Mouse (Mus musculus) retina, postnatal 7 days (tissue): ENCODE results near the gene Eif4ebp2.

Source experiments
- DNase-seq: peaks from one replicate; pipeline ENCODE4 v3.0.0-alpha.2; 2012; ENCODE audit warnings: low read depth, low spot score

The Eif4ebp2 gene

GRCm38 (mm10) chr10:61418131-61418900, 34.1 kb downstream of the Eif4ebp2 start:
- DNase-seq = no peak

GRCm38 (mm10) chr10:61417672-61418071, 34.8 kb downstream of the Eif4ebp2 start, which contains the start of gene Nodal:
TSS of gene Nodal (plus strand) at chr10:61417972.
- no peak for DNase-seq

- no peak for DNase-seq
These were observed 35.4 kb downstream of the Eif4ebp2 start for GRCm38 (mm10) chr10:61417046-61417445.

DNA sequence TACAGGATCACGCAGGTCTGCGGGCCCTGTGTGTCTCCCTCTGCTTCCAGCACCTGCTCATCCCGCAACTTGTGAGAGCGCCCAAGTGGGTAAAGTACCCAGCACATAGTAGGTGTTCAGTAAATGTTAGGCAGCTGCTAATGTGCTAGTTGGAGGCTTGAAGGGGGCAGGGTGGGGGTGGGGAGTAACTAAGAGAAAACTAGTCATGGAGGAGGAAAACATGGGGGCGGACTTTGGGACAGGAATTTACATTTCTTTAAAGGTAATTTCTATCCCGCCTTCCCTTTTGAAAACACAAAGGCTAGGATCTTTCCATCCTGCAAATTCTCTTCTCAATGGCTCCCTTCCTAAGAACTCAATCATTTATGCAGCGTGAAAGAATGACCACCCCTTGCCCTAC, 35.9 kb downstream of the Eif4ebp2 start:
- no peak for DNase-seq

DNA sequence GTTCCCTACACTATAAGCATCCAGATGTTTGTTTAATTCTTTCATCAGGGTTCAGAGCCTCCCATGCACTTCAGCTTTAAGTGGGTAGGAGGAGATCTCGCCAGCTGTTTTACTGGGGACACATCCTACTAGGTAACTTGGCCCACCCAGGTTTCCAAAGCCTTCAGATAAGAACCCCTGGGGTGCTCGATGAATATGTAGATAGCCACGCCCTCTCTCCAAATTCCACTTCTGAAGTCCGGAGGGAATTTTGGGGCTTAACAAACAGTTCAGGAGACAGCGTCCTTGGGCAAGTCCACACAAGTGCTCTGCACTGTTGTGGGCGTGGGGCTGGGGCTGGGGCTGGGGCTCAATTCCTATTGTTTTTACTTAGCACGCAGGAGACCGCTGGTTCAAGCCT, 36.6 kb downstream of the Eif4ebp2 start:
- no peak for DNase-seq

- DNase-seq = no peak
These were observed 37.2 kb downstream of the Eif4ebp2 start for GRCm38 (mm10) chr10:61415240-61415639.

DNA sequence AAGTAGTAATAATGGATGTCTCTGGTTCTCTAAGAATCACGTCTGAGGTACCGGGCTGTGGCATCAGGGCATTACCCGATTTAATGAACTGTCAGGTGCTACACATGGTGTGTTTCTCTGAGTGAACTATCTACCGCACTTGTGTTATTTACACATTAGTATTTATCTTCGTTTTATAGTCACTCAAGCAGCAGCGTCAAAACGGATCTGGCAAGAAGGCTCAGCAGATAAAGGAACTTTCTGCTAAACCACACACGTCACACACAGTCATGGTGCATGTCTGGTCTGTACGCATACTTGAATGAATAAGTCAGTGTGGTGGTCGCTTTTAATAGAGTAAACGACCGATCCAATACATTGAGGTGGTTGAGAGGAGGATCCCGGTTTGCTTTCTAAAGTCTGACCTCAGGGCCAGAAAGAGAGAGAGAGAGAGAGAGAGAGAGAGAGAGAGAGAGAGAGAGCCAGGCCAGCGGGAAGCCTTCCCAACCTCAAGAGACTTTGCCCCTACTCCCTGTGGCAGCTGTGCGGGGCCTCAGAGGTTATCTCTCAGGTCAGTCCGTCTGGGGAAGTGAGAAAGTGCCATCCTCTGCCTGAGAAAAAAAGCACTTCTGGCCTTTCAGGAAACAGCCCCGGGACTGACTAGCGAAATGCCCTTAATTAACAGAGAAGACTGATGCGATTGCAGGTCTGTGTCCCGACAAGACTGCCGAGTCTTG, 39.4 kb downstream of the Eif4ebp2 start:
- DNase-seq = no peak

DNA sequence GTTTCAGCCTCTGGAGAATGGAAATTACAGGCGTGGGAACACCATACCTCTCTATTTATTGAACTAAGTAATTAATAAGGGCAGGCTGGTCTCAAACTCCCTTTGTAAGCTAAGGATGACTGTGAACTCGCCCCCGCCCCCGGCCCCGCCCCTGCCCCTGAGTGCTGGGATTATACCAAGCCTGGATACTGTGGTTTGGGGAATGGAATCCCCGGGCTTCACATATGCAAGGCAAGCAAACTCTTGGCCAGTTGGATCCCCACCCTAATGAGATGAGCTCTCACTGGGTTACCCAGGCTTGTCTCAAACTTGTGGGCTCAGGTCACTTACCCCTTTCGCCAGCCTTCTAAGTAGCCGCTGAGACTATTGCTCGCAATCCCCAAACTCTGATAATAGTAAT, 42.3 kb downstream of the Eif4ebp2 start:
- no peak for DNase-seq

DNA sequence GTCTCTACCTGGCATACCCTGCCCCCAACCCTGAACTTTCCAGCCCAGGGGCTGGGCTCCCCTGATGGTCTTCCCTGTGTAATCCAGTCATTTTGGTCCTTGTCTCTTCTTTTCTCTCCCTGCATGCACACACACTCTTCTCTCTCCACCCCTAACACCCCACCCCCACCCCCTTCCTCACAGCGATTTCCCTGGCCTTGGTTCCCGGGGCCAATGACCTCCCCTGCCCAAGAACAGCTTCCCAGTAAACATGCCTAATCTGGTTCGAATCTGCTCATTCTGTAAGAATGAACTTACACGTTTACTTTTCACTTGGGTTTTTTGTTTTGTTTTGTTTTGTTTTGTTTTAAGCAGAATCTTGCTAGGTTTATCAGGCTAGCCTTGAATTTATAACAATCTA, 42.7 kb downstream of the Eif4ebp2 start:
- DNase-seq = no peak

GRCm38 (mm10) chr10:61405958-61406357, 46.5 kb downstream of the Eif4ebp2 start:
- DNase-seq = no peak

- no peak for DNase-seq
These were observed 49.5 kb downstream of the Eif4ebp2 start for GRCm38 (mm10) chr10:61402911-61403310.

GRCm38 (mm10) chr10:61402480-61402879, 50.0 kb downstream of the Eif4ebp2 start:
- DNase-seq = no peak

DNA sequence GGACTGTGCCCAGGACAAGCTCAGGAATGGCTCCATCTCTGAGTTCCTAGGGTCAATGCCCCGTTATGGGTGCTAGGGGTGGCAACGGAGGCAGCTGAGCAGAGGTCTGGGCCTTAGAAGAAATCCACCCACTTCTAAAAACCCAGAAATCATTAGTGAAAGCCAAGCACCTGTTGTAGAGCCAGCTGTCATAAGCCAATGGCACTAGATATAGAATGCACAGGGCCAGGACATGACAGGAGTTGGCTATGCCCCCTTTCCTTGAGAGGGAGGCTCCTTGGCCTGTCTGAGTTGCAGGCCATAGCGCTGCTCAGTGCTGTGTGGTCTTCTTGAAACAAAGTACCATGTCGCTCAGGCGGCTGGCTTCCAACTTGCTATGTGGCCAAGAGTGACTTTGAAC, 52.1 kb downstream of the Eif4ebp2 start:
- no peak for DNase-seq

GRCm38 (mm10) chr10:61399156-61399734, 53.2 kb downstream of the Eif4ebp2 start:
- DNase-seq = peak; percentile 72

DNA sequence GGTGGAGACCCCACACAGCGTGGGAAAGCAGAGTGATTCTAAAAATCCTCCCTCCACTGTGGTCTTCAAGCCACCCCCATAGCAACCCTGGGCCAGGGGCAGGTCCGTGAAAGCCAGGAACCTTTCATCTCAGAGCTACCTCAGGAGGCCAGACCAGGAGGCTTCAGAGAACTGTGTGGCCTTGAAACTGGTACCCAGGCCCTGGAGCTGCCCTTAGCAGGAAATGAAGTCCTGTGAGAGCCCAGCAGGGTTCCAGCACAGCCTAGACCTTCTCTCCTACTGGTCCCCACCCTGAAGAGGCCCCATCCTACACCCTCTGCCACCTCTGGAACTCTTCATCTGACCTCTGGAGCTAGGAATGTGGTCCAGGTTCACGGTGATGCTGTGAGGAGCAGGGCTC, 54.3 kb downstream of the Eif4ebp2 start:
- DNase-seq = no peak

GRCm38 (mm10) chr10:61394476-61395136, 57.9 kb downstream of the Eif4ebp2 start:
- DNase-seq = no peak

DNA sequence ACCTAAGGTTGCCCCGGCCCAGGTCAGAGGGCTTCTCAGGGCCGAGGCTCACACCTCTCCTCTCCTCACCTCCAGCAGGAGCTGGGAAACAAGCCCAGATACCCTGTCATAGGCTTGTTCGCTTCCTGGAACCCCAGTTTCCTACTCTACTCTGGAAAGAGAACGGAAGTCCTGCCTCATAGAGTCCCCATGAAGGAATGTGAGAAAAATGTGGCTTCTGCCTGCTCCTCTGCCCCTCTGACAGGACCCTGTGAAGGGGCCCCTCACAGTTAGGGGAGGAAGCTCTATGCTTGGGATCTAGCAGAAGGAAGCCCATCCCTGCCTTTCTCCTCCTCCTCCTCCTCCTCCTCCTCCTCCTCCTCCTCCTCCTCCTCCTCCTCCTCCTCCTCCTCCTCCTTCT, 59.9 kb downstream of the Eif4ebp2 start:
- no peak for DNase-seq

- DNase-seq = no peak
These were observed 62.3 kb downstream of the Eif4ebp2 start for GRCm38 (mm10) chr10:61390148-61390547.

DNA sequence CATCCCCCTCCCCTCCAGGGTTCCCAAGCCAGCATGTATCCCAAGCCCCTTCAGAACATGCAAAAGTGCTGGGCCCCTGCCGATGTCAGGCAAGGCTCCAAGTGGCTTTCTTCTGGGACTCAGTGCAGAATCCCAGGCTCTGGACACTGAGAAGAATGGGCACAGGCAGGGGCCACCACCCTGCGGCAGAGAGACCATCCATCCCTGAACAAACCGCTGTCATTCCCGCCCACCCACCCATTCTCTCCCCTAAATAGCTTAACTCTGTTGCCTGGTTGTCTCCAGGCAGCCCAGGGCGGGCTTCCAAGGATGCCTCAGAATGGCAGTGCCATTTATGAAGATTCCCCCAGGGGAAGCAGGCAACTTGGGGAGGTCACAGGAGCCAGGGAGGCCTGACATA, 63.4 kb downstream of the Eif4ebp2 start:
- DNase-seq = no peak

GRCm38 (mm10) chr10:61386284-61386683, 66.2 kb downstream of the Eif4ebp2 start:
- no peak for DNase-seq

DNA sequence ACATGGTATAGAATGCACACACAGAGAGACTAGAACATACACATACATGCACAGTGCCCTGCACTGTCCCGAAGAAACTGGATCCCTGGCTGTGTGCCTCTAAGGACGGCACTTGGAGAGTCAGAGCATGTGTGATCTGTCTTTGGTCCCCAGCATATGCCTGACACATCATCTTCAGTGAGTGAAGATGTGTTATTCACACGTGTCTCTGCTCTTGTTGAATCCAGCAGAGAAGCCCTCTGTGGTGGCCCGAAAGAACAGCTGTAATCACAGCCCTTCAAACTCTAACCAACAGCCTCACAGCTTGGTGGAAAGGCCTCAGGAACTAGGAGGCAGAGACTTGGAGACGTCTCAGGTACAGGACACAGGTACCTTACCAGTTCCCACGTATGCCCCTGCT, 67.3 kb downstream of the Eif4ebp2 start:
- DNase-seq = no peak

- no peak for DNase-seq
These were observed 68.8 kb downstream of the Eif4ebp2 start for GRCm38 (mm10) chr10:61383715-61384047.
